ENCODE assay signal across 9 mouse cellular contexts in genomic region chr4:66114243-66114642, GRCm38 (mm10).
"Had no signal": no experiment of that assay in that cellular context is flagged by ENCODE, and none has a peak within 500 bp of the region (broad histone marks: within the 10 kb centered on the region; RNA-seq: fewer than 3 reads in every experiment).

No protein-coding gene starts in this region.

- DNase-seq: kidney, postnatal 10 days; liver; liver, embryonic 13.5 days; liver, postnatal 0 days; lung, postnatal 14 days; retina, postnatal 1 day; right cerebral cortex, postnatal 14 days; thymus, adult 2 months; thymus, postnatal 36 days had no signal
